Mouse (Mus musculus): ENCODE measurements around the gene Gm10053.

The Gm10053 gene

GRCm38 (mm10) chr19:24899578-24900544 is 24.4 kb downstream of the Gm10053 start:
- no peak for DNase-seq (ENCODE audit: extremely low spot score, low read depth, low spot score)

- no peak for DNase-seq (ENCODE audit: extremely low spot score, low read depth, low spot score)
Observed at GRCm38 (mm10) chr19:24900581-24901220, 25.2 kb downstream of the Gm10053 start, which contains the start of gene Foxd4. Gene Foxd4 (minus strand): TSS chr19:24901197.

- no peak for DNase-seq (ENCODE audit: extremely low spot score, low read depth, low spot score)
Observed at GRCm38 (mm10) chr19:24901666-24902065, 26.2 kb downstream of the Gm10053 start.

- no peak for DNase-seq (ENCODE audit: extremely low spot score, low read depth, low spot score)
Observed at GRCm38 (mm10) chr19:24902256-24902655, 26.8 kb downstream of the Gm10053 start.

GRCm38 (mm10) chr19:24902821-24903220 is 27.3 kb downstream of the Gm10053 start:
- no peak for DNase-seq (ENCODE audit: extremely low spot score, low read depth, low spot score)

- DNase-seq (ENCODE audit: extremely low spot score, low read depth, low spot score), result no peak
Observed at GRCm38 (mm10) chr19:24907655-24908054, 32.2 kb downstream of the Gm10053 start.

GRCm38 (mm10) chr19:24908385-24909155 is 33.1 kb downstream of the Gm10053 start:
- DNase-seq (ENCODE audit: extremely low spot score, low read depth, low spot score), result no peak

GRCm38 (mm10) chr19:24920866-24921265 is 45.4 kb downstream of the Gm10053 start:
- DNase-seq (ENCODE audit: extremely low spot score, low read depth, low spot score), result no peak
